Mouse (Mus musculus): Measurements from ENCODE around the gene Sfmbt1.

GRCm38 (mm10) chr14:30716051-30716952 is 1.7 kb downstream of the Sfmbt1 start:
- no peak for TF ChIP-seq CEBPB (IDR thresholded peaks at IDR 0.05; ENCODE audit: insufficient read depth, poor library complexity, severe bottlenecking)
- TF ChIP-seq USF1 (IDR thresholded peaks at IDR 0.05; ENCODE audit: low read depth) = no peak
- no peak for TF ChIP-seq POLR2AphosphoS2 (IDR thresholded peaks at IDR 0.05; ENCODE audit: insufficient read length, low read depth)
- TF ChIP-seq MAX (IDR thresholded peaks at IDR 0.05; ENCODE audit: low read depth) = no peak
- peak; percentile 50 for TF ChIP-seq POLR2A (IDR thresholded peaks at IDR 0.05; ENCODE audit: insufficient read length, low read depth)
- no peak for TF ChIP-seq TCF12 (IDR thresholded peaks at IDR 0.05; ENCODE audit: insufficient read depth, poor library complexity, severe bottlenecking)
- TF ChIP-seq SRF (IDR thresholded peaks at IDR 0.05; ENCODE audit: control insufficient read depth, insufficient read length, low read depth) = no peak
- no peak for TF ChIP-seq MYOD1 (IDR thresholded peaks at IDR 0.05; ENCODE audit: control insufficient read depth in 1 of 3, insufficient read length in 2 of 3, low read depth in 2 of 3)
- no peak for TF ChIP-seq REST (IDR thresholded peaks at IDR 0.05; ENCODE audit: insufficient read depth, insufficient read length)
- TF ChIP-seq E2F4 (IDR thresholded peaks at IDR 0.05; ENCODE audit: insufficient read depth) = no peak
- TF ChIP-seq MYOG (IDR thresholded peaks at IDR 0.05; ENCODE audit: control insufficient read depth in 1 of 3, insufficient read depth in 1 of 3, insufficient read length in 2 of 3, low read depth in 2 of 3) = no peak

All from myocyte (in vitro differentiated cells).